Mouse (Mus musculus): ENCODE data around the gene Scin. TPM values are rescaled to one million over a fixed set of nuclear protein-coding genes. Genes with fewer than 3 reads are reported as not detected.

The Scin gene
- polyA plus RNA-seq, 1 experiment: not detected

DNA sequence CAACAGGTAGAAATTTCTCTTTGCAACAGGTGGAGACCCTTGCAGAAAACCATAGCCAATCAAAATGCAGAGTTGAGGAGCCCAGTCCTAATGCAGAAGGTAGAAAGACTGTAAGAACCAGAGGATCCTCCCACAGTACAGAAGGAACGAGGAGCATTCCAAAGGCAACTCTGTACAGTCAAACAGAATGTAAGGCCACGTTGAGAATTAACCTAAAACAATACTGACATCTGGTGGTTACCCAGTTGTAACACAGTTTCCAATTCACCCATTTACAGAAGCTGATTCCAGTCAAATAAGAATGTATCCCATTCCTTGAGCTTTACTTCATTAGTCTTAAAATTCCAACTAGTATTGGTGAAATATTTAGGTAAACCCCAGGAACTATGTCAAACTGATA, 30.6 kb upstream of the Scin start:
- no peak overlapping the region for H3ac ChIP-seq (ENCODE audit: control insufficient read depth, insufficient read length, low read depth)
- H3K27me3 ChIP-seq (ENCODE audit: control insufficient read depth, insufficient read depth, insufficient read length): no peaks in the 10 kb centered on the region
- TF ChIP-seq MYOG (IDR thresholded peaks at IDR 0.05; ENCODE audit: control insufficient read depth, extremely low read depth, insufficient read length) (no peak), USF1 (IDR thresholded peaks at IDR 0.05; ENCODE audit: low read depth) (no peak), FOSL1 (IDR thresholded peaks at IDR 0.05; ENCODE audit: insufficient read depth, low read length, poor library complexity, severe bottlenecking) (no peak), CEBPB (IDR thresholded peaks at IDR 0.05; ENCODE audit: low read depth) (no peak), MYOD1 (IDR thresholded peaks at IDR 0.05; ENCODE audit: control insufficient read depth, insufficient read length, low read depth) (no peak), CTCF (IDR thresholded peaks at IDR 0.05; ENCODE audit: control insufficient read depth, insufficient read depth, insufficient read length) (no peak), MAX (IDR thresholded peaks at IDR 0.05) (no peak)
- H3K36me3 ChIP-seq (ENCODE audit: control insufficient read depth, insufficient read depth): no peaks in the 10 kb centered on the region
- H3K79me2 ChIP-seq (ENCODE audit: control insufficient read depth, insufficient read depth): no peaks in the 10 kb centered on the region
- H3K4me3 ChIP-seq (ENCODE audit: insufficient read depth, poor library complexity, severe bottlenecking): no peak overlapping the region
- H3K79me3 ChIP-seq (ENCODE audit: low read depth): no peaks in the 10 kb centered on the region

- Histone ChIP-seq H3K4me3 (ENCODE audit: insufficient read depth, poor library complexity, severe bottlenecking) (no peak overlapping the region), H3ac (ENCODE audit: control insufficient read depth, insufficient read length, low read depth) (no peak overlapping the region), H3K27me3 (ENCODE audit: control insufficient read depth, insufficient read depth, insufficient read length) (no peaks in the 10 kb centered on the region), H3K79me2 (ENCODE audit: control insufficient read depth, insufficient read depth) (no peaks in the 10 kb centered on the region), H3K36me3 (ENCODE audit: control insufficient read depth, insufficient read depth) (no peaks in the 10 kb centered on the region), H3K79me3 (ENCODE audit: low read depth) (no peaks in the 10 kb centered on the region)
- no peak for TF ChIP-seq MYOG (IDR thresholded peaks at IDR 0.05; ENCODE audit: control insufficient read depth, extremely low read depth, insufficient read length)
- no peak for TF ChIP-seq CTCF (IDR thresholded peaks at IDR 0.05; ENCODE audit: control insufficient read depth, insufficient read depth, insufficient read length)
- no peak for TF ChIP-seq MAX (IDR thresholded peaks at IDR 0.05)
- TF ChIP-seq MYOD1 (IDR thresholded peaks at IDR 0.05; ENCODE audit: control insufficient read depth, insufficient read length, low read depth): no peak
Measured at GRCm38 (mm10) chr12:40160777-40161176, 26.7 kb upstream of the Scin start.

GRCm38 (mm10) chr12:40154188-40154587, 20.2 kb upstream of the Scin start:
- Histone ChIP-seq H3K79me2 (ENCODE audit: control insufficient read depth, insufficient read depth) (no peaks in the 10 kb centered on the region), H3K27me3 (ENCODE audit: control insufficient read depth, insufficient read depth, insufficient read length) (no peaks in the 10 kb centered on the region), H3ac (ENCODE audit: control insufficient read depth, insufficient read length, low read depth) (no peak overlapping the region), H3K4me3 (ENCODE audit: insufficient read depth, poor library complexity, severe bottlenecking) (no peak overlapping the region), H3K79me3 (ENCODE audit: low read depth) (no peaks in the 10 kb centered on the region), H3K36me3 (ENCODE audit: control insufficient read depth, insufficient read depth) (no peaks in the 10 kb centered on the region)
- TF ChIP-seq USF1 (IDR thresholded peaks at IDR 0.05; ENCODE audit: low read depth): no peak
- TF ChIP-seq CEBPB (IDR thresholded peaks at IDR 0.05; ENCODE audit: low read depth): no peak
- no peak for TF ChIP-seq MYOD1 (IDR thresholded peaks at IDR 0.05; ENCODE audit: control insufficient read depth, insufficient read length, low read depth)
- TF ChIP-seq CTCF (IDR thresholded peaks at IDR 0.05; ENCODE audit: control insufficient read depth, insufficient read depth, insufficient read length): no peak
- no peak for TF ChIP-seq MYOG (IDR thresholded peaks at IDR 0.05; ENCODE audit: control insufficient read depth, extremely low read depth, insufficient read length)
- no peak for TF ChIP-seq FOSL1 (IDR thresholded peaks at IDR 0.05; ENCODE audit: insufficient read depth, low read length, poor library complexity, severe bottlenecking)
- no peak for TF ChIP-seq MAX (IDR thresholded peaks at IDR 0.05)

DNA sequence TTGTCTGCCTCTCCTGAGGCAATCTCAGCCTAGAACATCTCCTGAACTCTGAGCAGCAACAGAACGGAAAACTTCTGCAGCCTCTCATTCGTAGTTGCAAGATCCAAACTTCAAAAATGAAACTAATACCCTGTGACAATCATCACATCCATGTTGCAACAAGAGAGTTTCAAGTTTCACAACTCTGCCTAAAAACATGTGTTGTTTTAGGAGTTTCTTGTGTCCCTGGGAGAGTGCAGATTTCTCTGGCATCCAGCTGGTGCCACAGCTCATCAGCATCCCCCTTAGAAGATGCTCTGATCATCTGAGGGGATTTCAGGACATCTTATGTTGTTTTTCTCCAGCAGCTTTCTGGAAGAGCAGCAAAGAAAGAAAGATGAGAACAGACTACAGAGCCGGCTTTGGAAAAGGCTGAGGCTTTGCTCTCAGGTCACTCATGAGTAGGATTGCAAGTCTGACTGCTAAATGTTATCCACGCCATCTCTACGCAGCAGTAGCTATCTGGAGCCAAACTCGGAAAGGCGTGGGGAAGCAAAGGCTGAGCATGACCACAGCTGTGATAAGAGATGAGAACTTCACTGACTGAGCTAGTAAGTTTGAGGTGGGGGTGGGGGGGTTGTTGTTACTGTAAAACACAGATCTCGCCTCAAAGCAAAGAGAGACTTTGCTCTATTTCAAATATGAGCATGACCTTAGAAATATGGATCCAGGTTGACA, 18.5 kb upstream of the Scin start:
- no peaks in the 10 kb centered on the region for H3K79me3 ChIP-seq (ENCODE audit: low read depth)
- no peaks in the 10 kb centered on the region for H3K36me3 ChIP-seq (ENCODE audit: control insufficient read depth, insufficient read depth)
- no peaks in the 10 kb centered on the region for H3K27me3 ChIP-seq (ENCODE audit: control insufficient read depth, insufficient read depth, insufficient read length)
- no peaks in the 10 kb centered on the region for H3K79me2 ChIP-seq (ENCODE audit: control insufficient read depth, insufficient read depth)
- H3K4me3 ChIP-seq (ENCODE audit: insufficient read depth, poor library complexity, severe bottlenecking): no peak overlapping the region
- no peak overlapping the region for H3ac ChIP-seq (ENCODE audit: control insufficient read depth, insufficient read length, low read depth)
- TF ChIP-seq MYOD1 (IDR thresholded peaks at IDR 0.05; ENCODE audit: control insufficient read depth, insufficient read length, low read depth): no peak
- TF ChIP-seq FOSL1 (IDR thresholded peaks at IDR 0.05; ENCODE audit: insufficient read depth, low read length, poor library complexity, severe bottlenecking): no peak
- no peak for TF ChIP-seq CTCF (IDR thresholded peaks at IDR 0.05; ENCODE audit: control insufficient read depth, insufficient read depth, insufficient read length)
- TF ChIP-seq MAX (IDR thresholded peaks at IDR 0.05): no peak
- no peak for TF ChIP-seq MYOG (IDR thresholded peaks at IDR 0.05; ENCODE audit: control insufficient read depth, extremely low read depth, insufficient read length)
- TF ChIP-seq USF1 (IDR thresholded peaks at IDR 0.05; ENCODE audit: low read depth): no peak
- TF ChIP-seq CEBPB (IDR thresholded peaks at IDR 0.05; ENCODE audit: low read depth): no peak

DNA sequence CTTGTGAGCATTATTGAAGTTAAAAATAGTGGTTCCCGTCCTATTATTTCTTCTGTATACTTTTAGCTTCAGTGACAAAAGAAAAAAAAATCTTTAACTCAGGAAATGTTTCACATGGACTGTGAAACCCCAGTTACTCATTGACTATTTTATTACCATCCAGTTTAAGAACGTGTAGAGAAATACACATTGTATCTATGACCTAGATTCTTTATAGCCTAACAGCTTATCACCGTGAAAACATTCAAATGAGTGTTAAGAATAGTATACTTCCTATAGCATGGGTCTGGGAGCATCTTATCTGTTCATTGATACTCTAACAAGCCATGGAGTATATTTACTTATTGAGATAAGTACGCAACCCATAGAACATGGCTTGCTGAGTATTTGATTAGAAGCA, 13.3 kb upstream of the Scin start:
- Histone ChIP-seq H3K79me3 (ENCODE audit: low read depth) (no peaks in the 10 kb centered on the region), H3K36me3 (ENCODE audit: control insufficient read depth, insufficient read depth) (no peaks in the 10 kb centered on the region), H3ac (ENCODE audit: control insufficient read depth, insufficient read length, low read depth) (no peak overlapping the region), H3K27me3 (ENCODE audit: control insufficient read depth, insufficient read depth, insufficient read length) (no peaks in the 10 kb centered on the region), H3K4me3 (ENCODE audit: insufficient read depth, poor library complexity, severe bottlenecking) (no peak overlapping the region), H3K79me2 (ENCODE audit: control insufficient read depth, insufficient read depth) (no peaks in the 10 kb centered on the region)
- no peak for TF ChIP-seq FOSL1 (IDR thresholded peaks at IDR 0.05; ENCODE audit: insufficient read depth, low read length, poor library complexity, severe bottlenecking)
- TF ChIP-seq CTCF (IDR thresholded peaks at IDR 0.05; ENCODE audit: control insufficient read depth, insufficient read depth, insufficient read length): no peak
- TF ChIP-seq MAX (IDR thresholded peaks at IDR 0.05): no peak
- no peak for TF ChIP-seq USF1 (IDR thresholded peaks at IDR 0.05; ENCODE audit: low read depth)
- TF ChIP-seq MYOG (IDR thresholded peaks at IDR 0.05; ENCODE audit: control insufficient read depth, extremely low read depth, insufficient read length): no peak
- TF ChIP-seq MYOD1 (IDR thresholded peaks at IDR 0.05; ENCODE audit: control insufficient read depth, insufficient read length, low read depth): no peak
- no peak for TF ChIP-seq CEBPB (IDR thresholded peaks at IDR 0.05; ENCODE audit: low read depth)

Data from C2C12 (cell line).